Mouse (Mus musculus): ENCODE data around the gene Lman1l. TPM values are rescaled to one million over a fixed set of nuclear protein-coding genes. Genes with fewer than 3 reads are reported as not detected.
A peak's percentile ranks its signal among the peaks of the same experiment; 100 is the strongest.

The Lman1l gene
- total RNA-seq, 1 experiment = 0.22 TPM

DNA sequence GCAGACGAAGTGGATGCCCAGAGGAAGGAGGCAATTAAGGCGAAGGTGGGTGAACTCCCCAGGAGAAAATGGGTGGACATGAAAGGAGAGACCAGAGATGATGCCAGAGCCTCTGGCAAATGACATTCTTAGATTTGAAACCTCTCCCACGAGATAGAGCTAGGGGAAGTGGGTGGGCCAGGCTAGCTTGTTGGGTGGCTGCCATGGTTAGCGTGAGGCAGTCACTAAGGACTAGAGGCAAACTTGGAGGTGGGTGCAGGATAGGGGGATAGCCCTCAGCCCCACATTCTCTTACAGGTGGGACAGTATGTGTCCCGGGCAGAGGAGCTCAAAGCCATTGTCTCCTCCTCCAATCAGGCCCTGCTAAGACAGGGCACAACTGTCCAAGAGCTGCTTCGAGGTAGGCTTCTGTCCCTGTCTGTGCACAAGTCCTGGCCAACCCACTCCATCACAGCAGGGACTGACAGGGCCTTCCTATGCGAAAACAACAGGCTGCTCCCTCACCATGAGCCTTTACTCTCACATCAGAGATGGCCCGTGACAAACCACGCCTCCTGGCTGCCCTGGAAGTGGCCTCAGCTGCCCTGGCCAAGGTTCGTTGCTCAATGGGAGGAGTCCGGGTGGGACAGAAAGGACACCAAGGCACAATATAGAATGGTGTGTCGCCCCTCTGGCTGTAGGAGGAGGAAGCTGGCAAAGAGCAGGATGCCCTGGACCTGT, 27.0 kb downstream of the Lman1l start:
- DNase-seq (ENCODE audit: low read depth, low spot score) = no peak
- Histone ChIP-seq H3K36me3 (ENCODE audit: control insufficient read depth, insufficient read depth, low read length, poor library complexity, severe bottlenecking) (peaks cover 23% of the 10 kb centered on the region; the same call in 1 of the 2 replicates), H3K27ac (ENCODE audit: insufficient read depth, low read depth, low read length, poor library complexity, severe bottlenecking) (no peak overlapping the region), H3K4me3 (ENCODE audit: insufficient read depth in 1 of 2, low read depth in 1 of 2, low read length in 2 of 2, poor library complexity in 1 of 2, severe bottlenecking in 1 of 2) (no peak overlapping the region), H3K4me1 (ENCODE audit: control insufficient read depth in 2 of 2, insufficient read depth in 2 of 2, low read length in 2 of 2, poor library complexity in 1 of 2) (peaks cover 0 to 2% of the 10 kb centered on the region in 2 experiments; a peak in 2 of 4 replicates), H3K9me3 (ENCODE audit: control insufficient read depth, insufficient read depth, low read depth, low read length) (no peaks in the 10 kb centered on the region), H3K9ac (ENCODE audit: insufficient read depth, low read depth, low read length, poor library complexity, severe bottlenecking) (no peak overlapping the region)
- in situ Hi-C loops (cut with MboI; ENCODE audit: low sequenced_read_pairs in 2 of 2, unreplicated experiment in 2 of 2) = no loop called here
- TF ChIP-seq CHD2 (IDR thresholded peaks at IDR 0.05; ENCODE audit: low read depth, low read length) (no peak), HCFC1 (IDR thresholded peaks at IDR 0.05; ENCODE audit: borderline replicate concordance, insufficient read depth, low read length) (no peak), ZNF384 (IDR thresholded peaks at IDR 0.05; ENCODE audit: low read depth, low read length) (no peak), MAFK (IDR thresholded peaks at IDR 0.05; ENCODE audit: insufficient read depth, low read depth, low read length) (no peak), ZC3H11A (IDR thresholded peaks at IDR 0.05; ENCODE audit: borderline replicate concordance, low read depth, low read length) (no peak)

GRCm38 (mm10) chr9:57590726-57591125, 29.8 kb downstream of the Lman1l start:
- Histone ChIP-seq H3K36me3 (ENCODE audit: control insufficient read depth, insufficient read depth, low read length, poor library complexity, severe bottlenecking) (peaks cover 25% of the 10 kb centered on the region; the same call in 1 of the 2 replicates), H3K4me1 (ENCODE audit: control insufficient read depth in 2 of 2, insufficient read depth in 2 of 2, low read length in 2 of 2, poor library complexity in 1 of 2) (peaks cover 0 to 2% of the 10 kb centered on the region in 2 experiments; a peak in 2 of 4 replicates)
- in situ Hi-C loops (cut with MboI; ENCODE audit: low sequenced_read_pairs in 2 of 2, unreplicated experiment in 2 of 2) = no loop called here

GRCm38 (mm10) chr9:57589224-57590126, 31.1 kb downstream of the Lman1l start, which contains the start of gene Ulk3:
Ulk3 (plus strand) TSS chr9:57589452.
- in situ Hi-C loops (cut with MboI; ENCODE audit: low sequenced_read_pairs in 2 of 2, unreplicated experiment in 2 of 2) = no loop called here
- Histone ChIP-seq H3K27ac (ENCODE audit: insufficient read depth, low read depth, low read length, poor library complexity, severe bottlenecking) (peak within 1 kb of the TSS; percentile 65), H3K36me3 (ENCODE audit: control insufficient read depth, insufficient read depth, low read length, poor library complexity, severe bottlenecking) (peaks cover 18% of the 10 kb centered on the region; the same call in 1 of the 2 replicates), H3K4me3 (ENCODE audit: insufficient read depth in 1 of 2, low read depth in 1 of 2, low read length in 2 of 2, poor library complexity in 1 of 2, severe bottlenecking in 1 of 2) (peak within 1 kb of the TSS; percentile 93 to 96), H3K9ac (ENCODE audit: insufficient read depth, low read depth, low read length, poor library complexity, severe bottlenecking) (peak within 1 kb of the TSS; percentile 84), H3K4me1 (ENCODE audit: control insufficient read depth in 2 of 2, insufficient read depth in 2 of 2, low read length in 2 of 2, poor library complexity in 1 of 2) (peaks cover 0 to 2% of the 10 kb centered on the region in 2 experiments; a peak in 2 of 4 replicates), H3K9me3 (ENCODE audit: control insufficient read depth, insufficient read depth, low read depth, low read length) (no peaks in the 10 kb centered on the region)
- TF ChIP-seq CHD2 (IDR thresholded peaks at IDR 0.05; ENCODE audit: low read depth, low read length) (no peak), MAFK (IDR thresholded peaks at IDR 0.05; ENCODE audit: insufficient read depth, low read depth, low read length) (no peak), HCFC1 (IDR thresholded peaks at IDR 0.05; ENCODE audit: borderline replicate concordance, insufficient read depth, low read length) (no peak), ZC3H11A (IDR thresholded peaks at IDR 0.05; ENCODE audit: borderline replicate concordance, low read depth, low read length) (no peak), ZNF384 (IDR thresholded peaks at IDR 0.05; ENCODE audit: low read depth, low read length) (no peak)
- peak; percentile 81 for DNase-seq (ENCODE audit: low read depth, low spot score)

More at GRCm38 (mm10) chr9:57590726-57591125, 29.8 kb downstream of the Lman1l start:
- Histone ChIP-seq H3K9me3 (ENCODE audit: control insufficient read depth, insufficient read depth, low read depth, low read length) (no peaks in the 10 kb centered on the region), H3K27ac (ENCODE audit: insufficient read depth, low read depth, low read length, poor library complexity, severe bottlenecking) (no peak overlapping the region), H3K4me3 (ENCODE audit: insufficient read depth in 1 of 2, low read depth in 1 of 2, low read length in 2 of 2, poor library complexity in 1 of 2, severe bottlenecking in 1 of 2) (no peak overlapping the region), H3K9ac (ENCODE audit: insufficient read depth, low read depth, low read length, poor library complexity, severe bottlenecking) (no peak overlapping the region)
- no peak for DNase-seq (ENCODE audit: low read depth, low spot score)
- no peak for TF ChIP-seq ZC3H11A (IDR thresholded peaks at IDR 0.05; ENCODE audit: borderline replicate concordance, low read depth, low read length)
- TF ChIP-seq MAFK (IDR thresholded peaks at IDR 0.05; ENCODE audit: insufficient read depth, low read depth, low read length) = no peak
- TF ChIP-seq CHD2 (IDR thresholded peaks at IDR 0.05; ENCODE audit: low read depth, low read length) = no peak
- TF ChIP-seq HCFC1 (IDR thresholded peaks at IDR 0.05; ENCODE audit: borderline replicate concordance, insufficient read depth, low read length) = no peak
- no peak for TF ChIP-seq ZNF384 (IDR thresholded peaks at IDR 0.05; ENCODE audit: low read depth, low read length)

DNA sequence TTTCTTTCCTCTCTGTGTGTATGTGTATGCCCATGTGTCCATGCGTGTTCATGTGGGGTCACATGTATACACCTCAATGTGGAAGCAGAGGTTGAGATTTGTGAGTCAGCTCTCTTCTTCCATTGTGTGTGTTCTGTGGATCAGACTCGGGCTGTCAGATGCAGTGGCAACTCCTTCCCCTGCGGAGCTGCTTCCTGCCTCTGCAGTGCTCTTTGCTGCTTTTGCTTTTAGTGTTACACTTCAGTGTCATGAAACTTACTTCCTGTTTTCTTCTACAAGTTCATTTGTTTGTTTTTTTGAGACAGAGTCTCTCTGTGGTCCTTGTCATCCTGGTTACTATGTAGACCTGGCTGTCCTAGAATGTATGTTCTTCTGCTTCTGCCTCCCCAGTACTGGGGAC, 35.6 kb downstream of the Lman1l start:
- H3K27ac ChIP-seq (ENCODE audit: insufficient read depth, low read depth, low read length, poor library complexity, severe bottlenecking) = no peak overlapping the region
- no peak overlapping the region for H3K9ac ChIP-seq (ENCODE audit: insufficient read depth, low read depth, low read length, poor library complexity, severe bottlenecking)
- no peak overlapping the region for H3K4me3 ChIP-seq (ENCODE audit: insufficient read depth in 1 of 2, low read depth in 1 of 2, low read length in 2 of 2, poor library complexity in 1 of 2, severe bottlenecking in 1 of 2)
- H3K36me3 ChIP-seq (ENCODE audit: control insufficient read depth, insufficient read depth, low read length, poor library complexity, severe bottlenecking) = peaks cover 12% of the 10 kb centered on the region
- no peak for DNase-seq (ENCODE audit: low read depth, low spot score)
- no peaks in the 10 kb centered on the region for H3K9me3 ChIP-seq (ENCODE audit: control insufficient read depth, insufficient read depth, low read depth, low read length)
- no peaks in the 10 kb centered on the region; a peak in 1 of 4 replicates for H3K4me1 ChIP-seq (ENCODE audit: control insufficient read depth in 2 of 2, insufficient read depth in 2 of 2, low read length in 2 of 2, poor library complexity in 1 of 2)
- TF ChIP-seq MAFK (IDR thresholded peaks at IDR 0.05; ENCODE audit: insufficient read depth, low read depth, low read length) = no peak
- in situ Hi-C loops (cut with MboI; ENCODE audit: low sequenced_read_pairs in 2 of 2, unreplicated experiment in 2 of 2) = no loop called here

Measured in ES-E14 (cell line).